Mouse (Mus musculus) layer of hippocampus, adult 11-12 months (tissue): Measurements from ENCODE around the gene Khnyn.

ENCODE experiments used
- DNase-seq: peaks from one replicate; pipeline ENCODE4 v3.0.0; 2022; ENCODE audit warnings: low spot score

Khnyn gene

GRCm38 (mm10) chr14:55873714-55874683, 10.7 kb upstream of the Khnyn start:
- DNase-seq = peak; percentile 77

GRCm38 (mm10) chr14:55877469-55878315, 7.1 kb upstream of the Khnyn start:
- DNase-seq = no peak

GRCm38 (mm10) chr14:55878316-55878940, 6.3 kb upstream of the Khnyn start:
- DNase-seq = no peak

- peak; percentile 84 for DNase-seq
Observed at GRCm38 (mm10) chr14:55879623-55880022, 5.1 kb upstream of the Khnyn start.

- no peak for DNase-seq
Observed at GRCm38 (mm10) chr14:55880982-55881381, 3.8 kb upstream of the Khnyn start.

GRCm38 (mm10) chr14:55882171-55882641, 2.5 kb upstream of the Khnyn start:
- no peak for DNase-seq

GRCm38 (mm10) chr14:55883149-55883661, 1.5 kb upstream of the Khnyn start:
- no peak for DNase-seq

GRCm38 (mm10) chr14:55883663-55884062, 1.1 kb upstream of the Khnyn start:
- no peak for DNase-seq

- no peak for DNase-seq
Observed at GRCm38 (mm10) chr14:55884166-55884565, 581 bp upstream of the Khnyn start, which contains the start of gene Cbln3. Gene Cbln3, minus strand, starts transcription at chr14:55884392.

GRCm38 (mm10) chr14:55885114-55885790, 505 bp downstream of the Khnyn start:
- DNase-seq = no peak

GRCm38 (mm10) chr14:55885791-55886271, 1.1 kb downstream of the Khnyn start:
- DNase-seq = peak; percentile 43

- no peak for DNase-seq
Observed at GRCm38 (mm10) chr14:55886571-55887382, 2.0 kb downstream of the Khnyn start.

GRCm38 (mm10) chr14:55897671-55898070, 12.9 kb downstream of the Khnyn start:
- no peak for DNase-seq

- DNase-seq = no peak
Observed at GRCm38 (mm10) chr14:55898947-55899346, 14.2 kb downstream of the Khnyn start.

- DNase-seq = peak; percentile 84
Observed at GRCm38 (mm10) chr14:55899701-55900413, 15.1 kb downstream of the Khnyn start, which contains the start of gene Sdr39u1. Gene Sdr39u1, minus strand, starts transcription at chr14:55900293.

- no peak for DNase-seq
Observed at GRCm38 (mm10) chr14:55900414-55900755, 15.6 kb downstream of the Khnyn start.

GRCm38 (mm10) chr14:55905518-55905917, 20.8 kb downstream of the Khnyn start:
- DNase-seq = no peak

GRCm38 (mm10) chr14:55913406-55913805, 28.7 kb downstream of the Khnyn start:
- no peak for DNase-seq
